Mouse (Mus musculus): ENCODE results near the gene Dbp.

DNA sequence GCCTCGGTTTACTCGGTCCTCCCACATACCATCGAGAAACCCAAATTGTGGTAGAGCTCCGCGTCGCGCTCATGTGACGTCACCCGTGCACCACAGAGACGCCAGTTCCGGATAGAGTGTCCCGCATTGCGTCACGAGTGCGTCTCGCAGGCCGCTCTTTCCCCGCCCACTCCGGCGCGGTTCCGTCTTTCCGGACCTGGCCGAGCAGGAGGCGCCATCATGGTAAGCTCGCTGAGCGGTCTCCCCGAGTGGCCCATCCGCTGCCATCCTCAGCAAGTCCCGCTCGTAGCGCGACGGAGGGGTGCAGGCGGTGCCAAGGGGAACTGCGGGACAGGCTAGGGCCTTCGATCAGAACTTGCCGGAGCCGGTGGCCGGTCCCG lies 13.0 kb downstream of the Dbp start, which contains the start of gene Sphk2:
- TF ChIP-seq CTCF (conservative IDR thresholded peaks at IDR 0.05; ENCODE audit: low read length) = no peak
- TF ChIP-seq POU5F1 (IDR thresholded peaks at IDR 0.05; ENCODE audit: borderline replicate concordance, low read length) = no peak
- no peak for TF ChIP-seq NANOG (IDR thresholded peaks at IDR 0.05; ENCODE audit: borderline replicate concordance, low read length)
